Comparison of ENCODE assay signal across 20 mouse cellular contexts in genomic region chr3:51981496-51981895, GRCm38 (mm10).
DNase-seq lines count a peak whose midpoint lies in the region; ATAC-seq lines count a peak whose summit lies in the region.
"Had no signal": no experiment of that assay in that cellular context is flagged by ENCODE, and none has a peak within 500 bp of the region (broad histone marks: within the 10 kb centered on the region; RNA-seq: fewer than 3 reads in every experiment).

No protein-coding gene starts in this region.

- peak; percentile 81; the same call in 1 of the 2 replicates for ATAC-seq in common myeloid progenitor, adult 5-6 weeks (replicated peaks; ENCODE audit: low read depth, poor library complexity, severe bottlenecking)
- peak; percentile 46 to 58; a peak in 3 of 4 replicates for ATAC-seq in hematopoietic stem cell, adult 5-6 weeks (replicated peaks in 1 of 2; ENCODE audit: insufficient read depth in 1 of 2, low FRiP score in 2 of 2, low TSS enrichment in 1 of 2, low read depth in 1 of 2, poor library complexity in 2 of 2, severe bottlenecking in 2 of 2)
- ATAC-seq: CD4-positive, CD25-positive, alpha-beta regulatory T cell, adult 4 months; forebrain, embryonic 13.5 days; forebrain, embryonic 16.5 days had no signal

- peak; percentile 8 to 17 for DNase-seq in monocyte, adult 2 months (ENCODE audit: low read depth in 1 of 2, low spot score in 2 of 2)
- DNase-seq in urinary bladder, postnatal 14 days (ENCODE audit: low spot score) = no peak
- no peak for DNase-seq in kidney, postnatal 14 days
- no peak for DNase-seq in heart, postnatal 10 days
- DNase-seq: adrenal gland, adult 2 months; adrenal gland, postnatal 14 days; cerebellum, adult 11-12 months; cerebellum, adult 8-10 months; cerebellum, postnatal 10 days; cerebellum, postnatal 36 days; gastrocnemius, adult 2 months; gastrocnemius, postnatal 14 days; heart, adult 18-20 months; heart, postnatal 14 days; heart, postnatal 4 days had no signal

- intact Hi-C loops in heart, postnatal 10 days (cut with DNase I) = no loop called here

Comparison
In these comparisons a context has a peak if more than half of its experiments do, and no peak if none do; other contexts are left out.
1. DNase-seq: peak in monocyte, adult 2 months (2 of 2); none in urinary bladder, postnatal 14 days (single experiment), kidney, postnatal 14 days (single experiment) and heart, postnatal 10 days (0 of 2).